Mouse (Mus musculus) spleen, adult 2 months (tissue): Measurements from ENCODE around the gene Ldlrad3.

ENCODE experiments used
- CTCF ChIP-seq: fragments of 200-500 bp; IDR thresholded peaks from 2 replicates; pipeline ENCODE4 v1.5.1; 2011; ENCODE audit warnings: mild to moderate bottlenecking, inconsistent platforms; ENCODE audit not compliant: insufficient read depth, insufficient read length, insufficient replicate concordance; ENCODE audit errors: extremely low read depth
- POLR2A ChIP-seq: fragments of 200-500 bp; IDR thresholded peaks from 2 replicates; pipeline ENCODE4 v1.6.1; 2011; ENCODE audit warnings: low read depth, low read length, inconsistent platforms

DNA sequence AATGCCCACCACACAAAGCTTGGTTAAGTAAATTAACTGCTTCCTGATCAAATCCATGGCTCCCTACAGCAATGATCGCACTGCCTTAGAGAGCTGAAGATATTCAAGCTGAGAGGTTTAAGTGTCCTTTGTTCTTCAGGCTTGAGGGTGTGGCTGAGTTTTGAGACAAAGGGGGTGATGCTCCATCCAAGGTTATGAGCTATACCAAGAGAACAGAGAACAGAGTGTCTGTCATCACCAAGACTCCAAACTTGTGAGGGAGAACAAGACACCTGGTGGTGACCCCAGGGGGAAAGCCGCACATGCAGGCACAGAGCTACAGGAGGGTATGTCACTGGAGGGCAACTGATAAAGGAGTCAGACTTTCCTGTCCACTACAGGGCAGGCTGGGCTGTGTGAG, 205.0 kb downstream of the Ldlrad3 start:
- TF ChIP-seq POLR2A: no peak
- no peak for TF ChIP-seq CTCF
